Mouse (Mus musculus): Measurements from ENCODE around the gene Slc2a6.

The Slc2a6 gene

GRCm38 (mm10) chr2:27036003-27036402, 8.2 kb upstream of the Slc2a6 start:
- no peak for DNase-seq (ENCODE audit: low read depth, low spot score)

- DNase-seq (ENCODE audit: low read depth, low spot score) = no peak
Measured at GRCm38 (mm10) chr2:27032361-27032760, 4.6 kb upstream of the Slc2a6 start.

GRCm38 (mm10) chr2:27028437-27029015, 728 bp upstream of the Slc2a6 start:
- no peak for DNase-seq (ENCODE audit: low read depth, low spot score)

GRCm38 (mm10) chr2:27026857-27027617, 761 bp downstream of the Slc2a6 start:
- peak; percentile 49 for DNase-seq (ENCODE audit: low read depth, low spot score)

- no peak for DNase-seq (ENCODE audit: low read depth, low spot score)
Measured at GRCm38 (mm10) chr2:27026332-27026731, 1.5 kb downstream of the Slc2a6 start.

GRCm38 (mm10) chr2:27025545-27025944, 2.3 kb downstream of the Slc2a6 start:
- no peak for DNase-seq (ENCODE audit: low read depth, low spot score)

- peak; percentile 35 for DNase-seq (ENCODE audit: low read depth, low spot score)
Measured at GRCm38 (mm10) chr2:27024136-27024535, 3.7 kb downstream of the Slc2a6 start.

- DNase-seq (ENCODE audit: low read depth, low spot score) = no peak
Measured at GRCm38 (mm10) chr2:27022612-27023011, 5.2 kb downstream of the Slc2a6 start.

- DNase-seq (ENCODE audit: low read depth, low spot score) = no peak
Measured at GRCm38 (mm10) chr2:27021103-27021502, 6.7 kb downstream of the Slc2a6 start.

GRCm38 (mm10) chr2:27019530-27019929, 8.3 kb downstream of the Slc2a6 start:
- DNase-seq (ENCODE audit: low read depth, low spot score) = no peak

- DNase-seq (ENCODE audit: low read depth, low spot score) = peak; percentile 90
Measured at GRCm38 (mm10) chr2:27017802-27018201, 10.0 kb downstream of the Slc2a6 start.

- peak; percentile 96 for DNase-seq (ENCODE audit: low read depth, low spot score)
Measured at GRCm38 (mm10) chr2:27009714-27010244, 18.0 kb downstream of the Slc2a6 start, which contains the start of gene Cacfd1. Gene Cacfd1, plus strand, starts transcription at chr2:27009926.

GRCm38 (mm10) chr2:27007701-27008100, 20.1 kb downstream of the Slc2a6 start:
- no peak for DNase-seq (ENCODE audit: low read depth, low spot score)

- DNase-seq (ENCODE audit: low read depth, low spot score) = peak; percentile 84
Measured at GRCm38 (mm10) chr2:27006255-27006654, 21.5 kb downstream of the Slc2a6 start.

GRCm38 (mm10) chr2:26997993-26998392, 29.8 kb downstream of the Slc2a6 start:
- DNase-seq (ENCODE audit: low read depth, low spot score) = no peak

GRCm38 (mm10) chr2:26997498-26997897, 30.3 kb downstream of the Slc2a6 start:
- DNase-seq (ENCODE audit: low read depth, low spot score) = no peak

- DNase-seq (ENCODE audit: low read depth, low spot score) = no peak
Measured at GRCm38 (mm10) chr2:26993936-26994335, 33.9 kb downstream of the Slc2a6 start.

GRCm38 (mm10) chr2:26984640-26985039, 43.2 kb downstream of the Slc2a6 start:
- DNase-seq (ENCODE audit: low read depth, low spot score) = no peak

- no peak for DNase-seq (ENCODE audit: low read depth, low spot score)
Measured at GRCm38 (mm10) chr2:26984179-26984578, 43.6 kb downstream of the Slc2a6 start.

- DNase-seq (ENCODE audit: low read depth, low spot score) = no peak
Measured at GRCm38 (mm10) chr2:26980361-26980760, 47.4 kb downstream of the Slc2a6 start.

- DNase-seq (ENCODE audit: low read depth, low spot score) = no peak
Measured at GRCm38 (mm10) chr2:26973960-26974359, 53.8 kb downstream of the Slc2a6 start.

GRCm38 (mm10) chr2:26973116-26973515, 54.7 kb downstream of the Slc2a6 start, which contains the start of gene Adamts13:
Gene Adamts13, plus strand, starts transcription at chr2:26973416.
- DNase-seq (ENCODE audit: low read depth, low spot score) = no peak
